Mouse (Mus musculus) mammary gland, adult 2 months (tissue): Measurements from ENCODE around the gene C8a. TPM values are rescaled to one million over a fixed set of nuclear protein-coding genes. Genes with fewer than 3 reads are reported as not detected.

Experiments used
- polyA plus RNA-seq: library from polyadenylated mRNA; depleted of rRNA; stranded (reverse); fragments of >200 nt; gene quantifications from 2 replicates; pipeline ENCODE4 v1.2.3, GENCODE M21; 2012; ENCODE audit warnings: low replicate concordance; rRNA removed

The C8a gene
- polyA plus RNA-seq = 0.11 and 0.27 TPM in 2 replicates

DNA sequence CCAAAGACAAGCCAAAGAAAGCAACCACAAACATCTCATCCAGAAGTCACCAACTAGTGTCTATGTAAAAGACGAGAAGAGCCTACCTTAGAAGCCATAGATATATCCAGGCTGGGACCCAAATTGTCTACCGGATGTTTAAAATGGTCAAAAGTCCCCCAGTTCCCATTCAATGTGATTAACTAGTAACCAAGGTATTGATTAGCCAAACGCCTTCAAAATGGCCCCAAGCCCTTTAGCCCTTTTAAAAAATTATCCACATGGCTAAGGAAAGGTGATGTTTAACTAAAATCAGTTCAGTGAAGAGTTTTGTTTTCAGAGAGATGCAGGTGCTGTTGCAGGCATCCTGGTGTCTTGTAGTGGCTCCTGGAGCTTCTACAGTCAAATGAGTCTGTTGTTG, at the start of gene C8a:
TSS of gene C8a (minus strand) at position 76 of the 400 bp plus-strand sequence.

DNA sequence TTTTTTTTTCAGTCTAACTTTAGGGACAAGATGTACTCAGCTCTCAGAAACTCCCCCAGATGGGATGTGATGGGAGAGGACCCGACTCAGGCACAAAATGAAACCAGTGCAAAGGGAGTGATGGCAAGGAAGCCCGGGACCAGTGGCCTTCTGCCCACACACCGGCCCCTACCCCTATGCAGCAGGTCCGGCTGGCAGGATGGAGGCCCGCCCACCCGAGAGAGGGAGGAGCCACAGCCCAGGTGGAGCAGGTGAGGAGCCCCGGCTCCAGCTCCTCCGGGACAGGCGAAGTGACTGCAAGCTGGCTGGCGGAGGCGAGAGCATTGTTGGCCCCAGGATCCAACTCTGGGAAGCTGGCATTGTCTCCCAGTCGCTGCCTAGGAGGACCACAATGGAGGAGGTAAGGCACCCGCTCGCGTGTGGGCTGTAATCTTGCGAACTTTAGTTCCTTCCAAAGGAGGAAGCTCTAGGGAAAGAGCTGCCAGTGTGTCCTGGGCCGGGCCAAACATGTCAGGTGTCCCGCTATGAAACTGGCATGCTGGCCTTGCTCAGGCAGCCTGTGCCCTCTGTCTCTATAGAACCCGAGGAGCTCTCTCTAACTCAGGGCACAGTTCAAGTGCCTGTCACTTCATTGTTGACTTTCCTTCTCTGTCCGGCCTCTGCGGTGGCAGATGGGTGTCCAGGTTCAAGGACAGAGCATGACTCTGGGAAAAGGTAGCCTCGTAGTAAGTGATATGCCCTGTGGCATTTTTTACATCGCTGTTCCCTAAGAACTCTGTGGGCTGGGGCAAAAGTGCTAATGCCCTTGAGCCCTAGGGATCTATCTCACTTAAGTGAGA, 37.3 kb upstream of the C8a start, which contains the start of gene Fyb2:
TSS of gene Fyb2 (plus strand) at position 166 of the 839 bp plus-strand sequence.

DNA sequence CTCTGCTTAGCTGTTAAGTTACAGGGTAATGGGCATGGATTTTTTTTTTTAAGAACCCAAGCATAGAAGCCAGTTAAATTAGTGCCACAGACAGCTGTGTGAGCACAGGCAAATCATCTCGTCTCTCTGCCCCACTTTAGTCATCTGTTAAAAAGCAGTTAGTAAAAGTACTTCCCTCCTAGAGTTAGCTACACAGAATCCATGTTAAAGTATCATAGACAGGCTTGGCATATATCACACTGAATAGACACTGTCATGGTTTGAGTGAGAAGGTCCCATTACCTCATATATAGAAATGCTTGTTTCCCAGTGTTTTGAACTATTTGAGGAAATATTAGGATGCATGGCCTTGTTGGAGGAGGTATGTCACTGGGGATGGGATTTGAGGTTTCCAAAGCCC, 19.2 kb downstream of the C8a start, which contains the start of gene Gm17662:
TSS of gene Gm17662 (plus strand) at position 301 of the 400 bp plus-strand sequence.

DNA sequence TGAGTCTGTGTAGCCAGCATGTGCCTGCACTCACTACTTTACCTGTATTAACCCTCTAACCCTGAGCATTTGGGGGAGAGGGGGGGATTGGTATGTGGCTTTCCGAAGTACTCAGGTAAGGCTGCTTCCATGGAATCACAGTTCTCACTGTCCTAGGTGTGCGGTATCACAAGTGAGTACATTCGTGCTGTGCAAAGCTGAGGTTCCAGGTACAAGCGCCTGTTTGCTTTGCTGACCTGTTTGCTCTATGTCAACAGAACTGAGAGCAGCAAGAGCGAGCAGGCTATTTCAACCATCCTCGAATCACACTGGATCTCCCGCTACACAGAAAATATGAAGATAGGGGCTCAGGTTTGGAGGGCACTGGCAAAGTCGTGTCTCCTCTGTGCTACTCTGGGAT, 110.1 kb downstream of the C8a start, which contains the start of gene C8b:
TSS of gene C8b (plus strand) at position 253 of the 400 bp plus-strand sequence.

Other genes starting within 250 kb of the C8a start
- gene C8b, start 110.1 kb downstream of the C8a start, polyA plus RNA-seq = 0.51 TPM in 1 of 2 replicates, not detected in the other
- gene Gm17662, start 19.1 kb downstream of the C8a start, polyA plus RNA-seq = not detected in 2 replicates
- 0.11 and 0.24 TPM in 2 replicates for gene Fyb2, start 37.1 kb upstream of the C8a start, polyA plus RNA-seq
- gene Prkaa2, start 233.5 kb upstream of the C8a start, polyA plus RNA-seq = 1.3 and 13.1 TPM in 2 replicates